Mouse (Mus musculus) spleen, postnatal 36 days (tissue): ENCODE measurements around the gene Selp.

Experiments
- DNase-seq, 2 experiments: peaks; one replicate each; pipeline ENCODE4 v3.0.0; 2022; ENCODE audit warnings: low spot score in 2 of 2, mixed read lengths in 1 of 2

The Selp gene

DNA sequence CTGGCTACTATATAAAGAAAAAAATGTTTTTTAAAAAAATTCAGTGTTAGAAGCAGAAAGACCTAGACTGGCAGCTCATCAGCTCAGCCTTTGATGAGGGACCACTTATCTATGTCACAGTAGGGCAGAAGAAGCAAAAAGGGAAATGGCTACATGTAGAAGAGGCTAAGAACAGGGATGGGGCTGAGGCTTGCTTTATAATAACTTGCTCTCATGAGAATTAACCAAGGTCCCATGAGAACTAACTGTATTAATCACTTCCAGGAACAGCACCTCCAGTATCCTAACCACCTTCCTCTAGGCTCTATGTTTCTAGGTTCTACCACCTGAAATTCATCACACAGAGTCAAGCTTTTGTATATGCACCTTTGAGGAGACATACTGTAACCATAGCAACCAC is 61.8 kb downstream of the Selp start:
- DNase-seq = peak in 1 of 2 experiments; percentile 2

DNA sequence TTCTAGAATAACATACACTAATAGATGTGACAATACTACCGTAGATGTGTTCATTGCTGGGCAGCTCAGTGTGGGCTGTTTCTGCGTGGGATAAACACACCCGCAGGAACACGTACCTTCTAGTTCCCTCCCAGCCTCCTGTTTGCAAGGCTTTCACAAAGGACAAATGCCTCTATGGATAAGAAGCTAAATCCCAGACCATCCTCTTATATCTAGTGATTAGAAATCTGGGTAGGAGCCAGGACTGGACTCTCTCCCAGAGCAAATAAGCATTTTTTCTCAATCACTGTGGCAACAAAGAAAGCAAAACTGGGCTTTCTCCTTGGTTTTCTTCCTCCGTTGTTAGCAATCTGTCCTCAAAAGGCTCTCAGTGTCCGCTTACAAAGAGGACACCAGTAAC is 63.4 kb downstream of the Selp start:
- DNase-seq = no peak

GRCm38 (mm10) chr1:164184142-164184870 is 69.2 kb downstream of the Selp start:
- peak; percentile 56 to 63 for DNase-seq

DNA sequence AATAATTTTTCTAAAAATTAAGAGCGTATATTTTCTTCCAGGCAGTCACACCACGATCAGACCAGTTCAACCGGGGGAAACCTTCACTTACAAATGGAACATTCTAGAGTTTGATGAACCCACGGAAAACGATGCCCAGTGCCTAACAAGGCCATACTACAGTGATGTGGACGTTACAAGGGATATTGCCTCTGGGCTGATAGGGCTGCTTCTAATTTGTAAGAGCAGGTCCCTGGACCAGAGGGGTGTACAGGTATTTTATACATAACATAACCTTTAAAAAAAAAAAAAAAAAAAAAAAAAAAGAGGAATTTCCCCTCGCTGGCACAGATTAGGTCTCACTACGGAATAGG is 69.8 kb downstream of the Selp start:
- no peak for DNase-seq

DNA sequence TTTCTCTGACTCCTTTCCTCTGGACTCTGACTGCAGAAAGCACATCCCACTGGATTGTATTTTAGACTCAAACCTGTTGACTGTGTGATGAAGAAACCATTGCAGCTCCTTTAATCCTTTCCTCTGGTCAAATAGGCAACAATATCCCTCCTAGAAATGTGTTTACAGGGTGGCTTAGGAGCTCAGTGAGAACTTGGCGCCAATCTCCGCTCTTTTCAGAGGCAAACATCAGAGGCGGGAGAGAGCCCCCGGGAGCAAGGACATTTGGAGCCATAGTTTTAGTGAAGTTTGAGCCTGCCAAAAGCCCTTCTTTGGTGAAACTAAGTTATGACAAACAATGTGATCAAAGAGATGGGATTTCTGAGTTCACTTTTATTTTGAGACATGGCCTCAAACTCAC is 70.3 kb downstream of the Selp start:
- no peak for DNase-seq

DNA sequence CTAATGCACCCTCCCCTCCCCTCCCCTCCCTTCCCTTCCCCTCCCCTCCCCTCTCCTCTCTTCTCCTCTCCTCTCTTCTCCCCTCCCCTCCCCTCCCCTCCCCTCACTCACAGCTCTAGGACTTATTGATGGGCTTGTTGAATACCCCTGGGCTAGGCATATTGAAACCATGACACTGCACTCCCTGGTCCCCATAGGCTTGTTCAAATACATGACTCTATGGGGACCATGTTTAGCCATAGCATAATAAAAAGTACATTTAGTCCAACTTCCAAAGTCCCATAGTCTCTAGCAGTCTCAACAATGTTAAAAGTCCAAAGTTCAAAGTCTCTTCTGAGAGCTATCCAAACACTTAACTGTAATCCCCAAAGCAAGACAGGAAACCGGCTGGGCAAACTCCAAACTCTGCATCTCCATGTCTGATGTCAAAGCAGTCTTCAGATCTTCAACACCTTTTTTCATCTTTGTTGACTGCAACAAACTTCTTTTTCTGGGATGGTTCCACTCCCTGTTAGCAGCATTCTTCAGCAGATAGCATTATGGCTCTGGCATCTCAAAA is 72.0 kb downstream of the Selp start:
- DNase-seq = no peak

GRCm38 (mm10) chr1:164199551-164199950 is 84.5 kb downstream of the Selp start:
- no peak for DNase-seq
